Mouse (Mus musculus): ENCODE results near the gene Thada. TPM values are rescaled to one million over a fixed set of nuclear protein-coding genes. Genes with fewer than 3 reads are reported as not detected.
A peak's percentile ranks its signal among the peaks of the same experiment; 100 is the strongest.

Gene Thada
- total RNA-seq, 2 experiments from 2014 or later: 5.3 to 6.1 TPM

- peak; percentile 0 for DNase-seq (ENCODE audit: low spot score)
Measured at GRCm38 (mm10) chr17:84165735-84166134, 300.3 kb downstream of the Thada start.

DNA sequence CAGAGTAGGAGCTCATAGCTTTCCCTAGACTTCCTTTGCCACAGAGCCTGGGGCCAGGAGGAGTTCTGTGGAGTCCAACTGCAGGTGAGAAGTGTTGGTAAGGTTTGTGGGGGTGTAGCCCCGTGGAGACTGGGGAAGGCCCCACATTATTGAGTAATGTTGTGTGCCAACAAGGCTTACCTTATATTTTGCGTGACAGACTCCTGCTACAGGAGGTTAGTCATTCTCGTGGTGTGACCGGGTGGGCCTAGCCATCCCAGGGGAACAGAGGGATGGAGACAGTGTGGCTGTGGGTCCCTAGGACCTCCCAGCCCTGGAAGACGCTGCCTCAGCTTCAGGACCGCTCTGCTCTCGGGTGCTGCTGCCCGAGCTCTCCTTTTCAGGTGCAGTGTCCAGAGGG is 301.9 kb downstream of the Thada start:
- no peak for DNase-seq (ENCODE audit: low spot score)

- no peak for DNase-seq (ENCODE audit: low spot score)
Measured at GRCm38 (mm10) chr17:84163066-84163785, 302.8 kb downstream of the Thada start.

DNA sequence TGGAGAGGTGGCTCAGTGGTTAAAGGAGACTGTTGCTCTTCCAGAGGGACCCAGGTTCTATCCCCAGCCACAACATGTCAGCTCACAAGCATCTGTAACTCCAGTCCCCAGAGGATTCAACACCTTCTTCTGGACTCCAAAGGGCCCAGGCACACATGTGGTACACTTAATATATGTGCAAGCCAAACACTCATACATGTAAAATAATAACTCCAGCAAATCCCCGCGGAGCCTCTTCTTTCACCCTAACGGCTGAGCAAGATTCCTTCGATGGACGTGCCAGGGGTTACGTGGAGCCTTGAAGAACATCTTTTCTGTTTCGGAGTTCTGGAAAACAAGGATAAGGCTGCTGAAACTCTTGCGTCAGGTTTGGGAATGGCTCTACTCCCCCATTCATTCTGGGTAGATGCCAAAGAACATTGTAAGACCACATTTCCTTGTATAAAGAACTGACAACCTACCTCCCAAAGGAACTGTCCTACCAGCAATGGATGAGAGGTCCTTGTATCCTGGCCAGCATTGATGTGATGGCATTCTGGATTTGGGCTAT is 303.7 kb downstream of the Thada start:
- DNase-seq (ENCODE audit: low spot score): no peak

DNA sequence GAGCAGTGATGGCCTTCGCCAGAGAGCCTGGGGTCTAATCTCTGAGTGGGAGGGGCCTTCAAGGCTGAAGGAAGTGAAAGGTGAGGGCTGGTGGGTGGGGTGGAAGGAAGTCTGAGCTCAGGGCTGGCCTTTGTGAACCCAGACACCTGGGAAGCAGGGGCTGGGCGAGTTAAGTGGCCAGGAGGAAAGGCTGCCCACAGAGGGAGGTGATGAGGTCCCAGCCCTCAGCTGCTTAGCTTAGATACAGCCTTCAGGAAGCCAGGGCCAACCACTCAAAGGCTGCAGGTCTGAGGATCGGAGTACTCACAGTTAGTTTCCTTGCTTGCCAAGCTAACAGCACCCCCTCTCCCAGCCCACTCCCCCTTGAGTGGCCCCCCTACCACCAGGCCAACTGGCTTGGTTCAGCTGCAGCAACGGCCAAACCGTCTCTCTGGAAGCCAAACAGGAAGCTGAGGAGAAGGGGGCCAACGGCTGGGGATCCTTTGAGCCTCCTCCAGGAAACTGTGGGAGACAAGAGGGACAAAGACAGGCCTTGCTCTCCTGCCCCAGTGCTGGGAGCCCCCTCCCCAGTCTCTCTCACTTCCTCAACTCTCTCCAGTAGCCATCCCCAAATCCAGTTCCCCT is 304.7 kb downstream of the Thada start:
- DNase-seq (ENCODE audit: low spot score): no peak

DNA sequence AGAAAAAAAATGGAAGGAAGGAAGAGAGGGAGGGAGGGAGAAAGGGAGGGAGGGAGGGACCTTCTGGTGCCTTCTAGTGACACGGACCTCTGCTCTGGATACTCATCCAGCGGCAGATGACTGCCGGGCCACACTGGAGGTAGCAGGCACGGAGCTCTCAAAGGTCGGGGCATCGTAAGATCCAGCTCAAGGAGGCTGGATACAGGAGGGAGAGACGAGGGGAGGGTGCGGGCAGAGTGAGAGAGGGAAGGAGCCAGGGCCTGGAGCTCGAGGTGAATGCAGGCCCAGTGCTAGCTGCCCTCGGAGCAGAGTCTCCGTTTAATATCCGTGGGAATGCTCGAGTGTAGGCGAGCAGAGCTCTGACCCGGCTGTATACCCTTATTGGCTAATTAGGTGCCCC is 307.1 kb downstream of the Thada start:
- DNase-seq (ENCODE audit: low spot score): no peak

- no peak for DNase-seq (ENCODE audit: low spot score)
Measured at GRCm38 (mm10) chr17:84158461-84158795, 307.6 kb downstream of the Thada start.

DNA sequence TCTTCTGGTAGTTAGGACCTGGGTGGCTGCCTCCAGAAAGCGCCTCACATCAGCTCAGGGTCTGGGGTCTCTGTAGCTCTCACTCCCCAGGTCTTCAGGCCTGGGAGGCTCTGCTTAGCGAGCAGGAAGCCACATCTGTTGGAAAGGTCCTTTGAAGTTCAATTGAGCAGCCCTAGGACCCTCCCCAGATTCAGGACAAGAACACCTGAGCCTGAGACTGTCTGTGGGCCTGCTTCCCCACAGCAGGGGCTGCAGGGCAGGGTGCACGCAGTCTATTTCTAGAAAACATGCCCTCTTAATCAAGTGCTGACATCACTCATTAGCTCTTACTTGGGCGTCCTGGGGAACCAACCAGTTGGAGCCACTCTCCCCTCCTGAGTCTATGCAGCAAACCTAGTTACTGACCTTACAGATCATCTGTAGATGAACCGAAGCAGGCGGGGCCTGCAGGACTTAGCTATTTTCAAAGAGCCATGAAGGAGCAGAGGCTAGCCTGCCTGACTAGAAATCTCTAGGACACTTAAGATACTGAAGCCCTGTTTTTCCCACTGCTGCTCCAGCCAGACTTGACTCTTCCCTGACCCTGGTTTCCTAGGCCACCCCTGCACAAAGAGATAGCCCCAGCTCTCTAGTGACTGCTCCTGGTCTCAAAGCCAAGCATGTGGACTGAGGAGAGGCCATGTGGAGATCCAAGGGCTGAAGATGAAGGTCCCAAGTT is 308.1 kb downstream of the Thada start:
- DNase-seq (ENCODE audit: low spot score): no peak

GRCm38 (mm10) chr17:84156748-84157742 is 309.0 kb downstream of the Thada start:
- no peak for DNase-seq (ENCODE audit: low spot score)

- no peak for DNase-seq (ENCODE audit: low spot score)
Measured at GRCm38 (mm10) chr17:84156227-84156573, 309.8 kb downstream of the Thada start.

- DNase-seq (ENCODE audit: low spot score): no peak
Measured at GRCm38 (mm10) chr17:84155516-84156226, 310.3 kb downstream of the Thada start.

DNA sequence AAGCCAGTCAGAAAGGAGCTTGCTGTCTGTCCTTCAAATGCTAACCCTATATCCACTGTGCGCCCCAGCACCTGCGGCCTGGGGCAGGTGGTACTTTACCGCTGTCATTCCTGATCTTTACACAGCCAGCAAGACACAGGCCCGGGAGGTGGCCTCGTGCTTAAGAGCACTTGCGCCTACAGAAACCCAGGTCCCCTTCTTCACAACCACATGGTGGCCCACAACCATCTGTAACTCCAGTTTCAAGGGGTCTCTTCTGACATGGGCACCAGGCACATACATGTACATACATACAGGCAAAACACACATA is 311.0 kb downstream of the Thada start:
- DNase-seq (ENCODE audit: low spot score): no peak

DNA sequence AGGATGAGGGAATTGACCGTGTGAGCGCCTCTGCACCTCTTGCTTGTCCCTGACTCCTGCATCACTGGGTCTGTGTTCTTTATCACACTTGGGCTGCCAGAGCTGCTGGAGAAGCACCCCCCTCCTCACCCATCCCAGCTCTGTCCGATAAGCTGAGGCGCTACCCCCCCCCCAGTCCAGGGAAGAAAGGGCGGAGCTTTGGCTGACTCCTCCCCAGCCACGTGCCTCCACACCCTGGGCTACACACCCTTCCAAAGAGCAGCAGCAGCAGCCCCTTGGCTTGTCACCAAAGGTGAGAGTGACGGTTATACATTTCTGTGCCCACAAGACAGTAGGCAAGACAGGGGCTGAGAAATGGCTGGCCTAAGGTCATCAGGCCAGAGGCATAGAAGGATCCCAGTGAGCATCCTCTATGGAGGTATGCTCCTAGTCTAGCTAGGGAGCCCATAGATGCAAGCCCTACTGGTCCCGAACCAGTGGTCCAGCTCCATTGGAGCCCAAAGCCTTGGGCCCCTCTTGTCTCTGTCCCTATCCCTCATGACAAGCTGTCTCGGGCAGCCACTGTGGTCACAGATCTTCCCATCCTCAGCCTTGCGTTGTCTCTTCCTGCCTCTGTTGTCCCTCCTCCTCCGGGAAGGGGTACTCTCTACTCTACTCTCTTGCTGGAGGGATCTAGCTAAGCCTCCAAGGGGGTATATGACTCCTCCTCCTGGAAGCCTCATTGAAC is 311.5 kb downstream of the Thada start:
- DNase-seq (ENCODE audit: low spot score): no peak

GRCm38 (mm10) chr17:84152976-84153786 is 312.8 kb downstream of the Thada start:
- DNase-seq (ENCODE audit: low spot score): no peak

DNA sequence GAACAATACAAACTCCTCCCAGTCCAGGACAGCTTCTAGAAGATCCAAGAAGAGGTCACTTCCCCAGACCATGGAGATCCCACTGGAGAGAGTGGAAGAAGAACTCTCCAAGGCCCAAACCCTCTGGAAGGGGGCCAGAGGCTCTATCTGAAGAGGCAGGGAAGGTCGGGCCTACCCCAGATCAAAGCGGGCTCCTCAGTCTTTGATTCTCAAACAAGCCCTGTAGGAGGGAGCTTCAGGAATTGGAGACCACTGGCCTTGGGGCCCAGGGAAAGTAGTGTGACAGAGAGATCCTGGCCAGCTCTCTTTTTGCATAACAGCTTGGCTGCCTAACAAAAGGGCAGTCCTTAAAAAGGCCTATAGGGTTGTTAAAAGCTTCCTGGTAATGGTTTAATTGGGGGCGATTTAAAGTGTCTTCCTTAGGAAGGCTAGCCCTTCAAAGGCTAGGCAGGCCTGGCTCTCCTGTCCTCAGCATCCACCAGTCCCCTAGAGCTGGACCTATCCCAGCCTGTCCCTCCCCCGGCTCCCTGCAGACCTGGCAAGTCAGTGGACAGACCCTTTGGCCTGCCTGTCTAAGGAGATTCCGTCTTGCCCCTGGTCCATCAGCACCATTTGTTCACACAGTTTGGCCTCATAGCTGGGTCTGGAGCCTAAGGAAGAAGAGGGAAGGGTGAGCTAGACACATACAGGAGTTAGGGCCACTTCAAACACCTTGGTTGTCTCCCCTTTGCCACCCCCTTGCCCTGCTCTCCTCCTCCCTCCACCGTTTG is 313.6 kb downstream of the Thada start:
- DNase-seq (ENCODE audit: low spot score): no peak

- DNase-seq (ENCODE audit: low spot score): no peak
Measured at GRCm38 (mm10) chr17:84151306-84151705, 314.7 kb downstream of the Thada start.

- no peak for DNase-seq (ENCODE audit: low spot score)
Measured at GRCm38 (mm10) chr17:84150291-84150690, 315.7 kb downstream of the Thada start.

GRCm38 (mm10) chr17:84149566-84149965 is 316.4 kb downstream of the Thada start:
- no peak for DNase-seq (ENCODE audit: low spot score)
